Mouse (Mus musculus): ENCODE measurements at regions not wholly inside any gene's neighbourhood (a gene's known extent, or its start where the extent isn't known, plus 50 kb on each side); places are given as distances from the start of the nearest gene placed in this dataset.
"Not testable (repeated sequence)": the region's sequence is repeated elsewhere in the genome, so short reads cannot be mapped to it uniquely, and the experiment has no call there.

GRCm38 (mm10) chr6:16765354-16765753 lies 132.9 kb downstream of the Tfec start:
- DNase-seq, result no peak

DNA sequence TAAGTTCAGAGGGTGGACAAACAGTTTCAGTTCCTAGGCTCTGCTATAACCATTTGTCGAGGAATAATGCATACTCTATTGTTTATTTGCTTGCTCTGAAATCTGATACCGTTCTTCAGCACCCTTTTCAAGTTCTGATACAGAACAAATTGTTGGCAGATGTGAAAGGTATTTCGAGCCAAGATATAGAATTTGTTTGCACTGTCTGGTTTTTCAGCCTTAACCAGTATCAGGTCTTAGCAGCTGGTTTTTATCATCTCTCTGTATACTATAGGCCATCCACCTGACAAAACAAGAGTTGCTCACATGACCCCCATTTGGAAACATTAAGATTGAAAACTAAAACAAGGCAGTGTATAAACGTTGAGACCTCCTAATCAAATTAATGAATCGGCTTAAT lies 133.5 kb downstream of the Tfec start:
- no peak for DNase-seq

DNA sequence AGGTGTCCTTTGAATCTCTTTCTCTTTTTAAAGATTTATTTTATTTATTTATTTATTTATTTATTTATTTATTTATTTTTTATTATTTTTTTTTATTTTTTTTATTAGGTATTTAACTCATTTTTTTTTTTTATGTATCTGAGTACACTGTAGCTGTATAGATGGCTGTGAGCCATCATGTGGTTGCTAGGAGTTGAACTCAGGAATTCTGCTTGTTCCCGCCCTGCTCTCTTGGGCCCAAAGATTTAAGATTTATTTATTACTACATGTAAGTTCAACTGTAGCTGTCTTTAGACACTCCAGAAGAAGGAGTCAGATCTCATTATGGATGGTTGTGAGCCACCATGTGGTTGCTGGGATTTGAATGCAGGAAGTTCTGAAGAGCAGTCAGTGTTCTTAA lies 143.2 kb downstream of the Tfec start:
- DNase-seq, result not testable (repeated sequence)

DNA sequence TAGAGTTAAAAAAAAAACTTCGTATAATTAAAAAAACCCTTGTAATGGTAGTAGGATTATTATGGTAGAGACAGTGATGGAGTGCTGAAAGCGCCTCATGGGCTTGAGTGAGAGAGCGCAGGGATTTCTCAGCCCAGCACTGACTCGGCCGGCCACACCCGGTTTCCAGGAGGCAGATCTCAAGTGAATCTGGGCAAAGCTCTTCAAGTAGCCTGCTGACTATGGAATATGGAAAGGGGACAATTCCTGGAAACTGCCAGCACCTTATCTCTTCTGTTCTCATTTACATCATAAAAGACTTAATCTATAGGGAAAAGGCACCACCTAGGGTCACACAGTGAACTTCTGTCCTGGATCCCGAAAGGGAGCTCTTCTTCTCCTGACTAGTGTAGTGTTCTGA lies 165.1 kb downstream of the Tfec start:
- DNase-seq, result no peak

- no peak for DNase-seq
Observed at GRCm38 (mm10) chr6:16732095-16732494, 166.1 kb downstream of the Tfec start.

- no peak for DNase-seq
Observed at GRCm38 (mm10) chr6:16727256-16727890, 170.9 kb downstream of the Tfec start.

GRCm38 (mm10) chr6:16725256-16725655 lies 173.0 kb downstream of the Tfec start:
- DNase-seq, result no peak

- DNase-seq, result no peak
Observed at GRCm38 (mm10) chr6:16704496-16704895, 193.7 kb downstream of the Tfec start.

DNA sequence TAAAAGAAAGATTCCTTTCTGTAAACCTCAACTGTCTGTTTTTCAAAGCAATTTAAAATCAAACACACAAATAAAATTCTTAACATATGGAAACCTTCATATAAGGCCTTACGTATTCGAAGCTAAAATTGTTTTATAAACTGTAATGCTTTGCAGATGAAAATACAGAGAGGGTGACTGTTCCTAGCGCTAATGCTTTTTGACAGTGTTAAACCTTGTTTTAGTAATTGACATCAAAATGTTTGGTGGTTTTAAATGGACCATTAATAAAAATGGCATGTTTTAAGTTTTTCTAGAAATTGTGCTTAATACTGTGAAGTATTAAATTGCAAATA lies 194.9 kb downstream of the Tfec start:
- DNase-seq, result no peak

GRCm38 (mm10) chr6:16702706-16703411 lies 195.4 kb downstream of the Tfec start:
- DNase-seq, result no peak

GRCm38 (mm10) chr6:16697285-16697684 lies 201.0 kb downstream of the Tfec start:
- DNase-seq, result no peak

- DNase-seq, result no peak
Observed at GRCm38 (mm10) chr6:16668004-16668403, 230.2 kb downstream of the Tfec start.

GRCm38 (mm10) chr6:16667241-16667640 lies 231.0 kb downstream of the Tfec start:
- DNase-seq, result no peak

DNA sequence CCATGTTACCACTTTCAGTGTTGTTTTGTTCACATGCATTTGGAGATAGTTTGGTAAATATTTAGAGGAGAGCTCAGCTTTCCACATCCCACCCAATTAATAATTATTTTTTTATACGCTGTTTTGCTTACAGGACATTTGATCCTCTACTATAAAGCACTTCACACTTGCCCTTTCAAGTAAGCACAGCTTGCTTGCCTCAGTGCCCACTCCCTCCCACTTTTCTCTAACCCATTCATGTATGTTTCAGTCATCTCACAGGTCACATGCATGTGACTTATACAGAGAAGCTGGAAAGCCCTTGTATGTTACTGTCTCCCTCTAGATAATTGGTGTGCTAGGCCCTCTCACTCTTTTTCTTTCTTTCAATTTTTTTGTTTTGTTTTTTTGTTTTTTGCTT lies 252.0 kb downstream of the Tfec start:
- DNase-seq, result no peak

GRCm38 (mm10) chr6:16643519-16643918 lies 254.7 kb downstream of the Tfec start:
- no peak for DNase-seq

DNA sequence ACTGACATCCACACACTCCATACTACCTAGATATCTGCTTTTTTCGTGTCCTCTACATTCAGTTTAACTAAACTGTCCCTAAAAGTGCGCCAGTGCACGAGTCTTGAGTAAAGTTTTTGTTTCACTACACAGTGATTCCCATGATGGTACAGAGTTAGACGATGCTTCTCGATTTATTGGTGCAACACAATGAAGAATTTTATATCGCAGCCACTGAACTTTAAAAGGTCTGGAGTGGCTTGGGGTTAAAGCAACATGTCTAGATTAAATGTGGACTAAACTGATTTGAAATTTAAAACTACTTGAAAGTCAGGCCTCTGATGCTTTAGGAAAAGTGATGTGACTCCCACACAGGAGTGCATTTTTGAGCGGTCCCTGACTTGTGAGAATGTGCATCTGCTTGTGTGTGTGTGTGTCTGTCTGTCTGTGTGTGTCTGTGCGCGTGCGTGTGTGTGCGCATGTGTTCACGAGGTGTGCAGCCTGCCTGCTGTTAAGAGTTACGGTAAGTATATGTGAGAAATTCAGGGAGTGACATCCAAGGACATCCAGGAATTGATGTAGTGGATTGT lies 261.4 kb downstream of the Tfec start:
- no peak for DNase-seq

DNA sequence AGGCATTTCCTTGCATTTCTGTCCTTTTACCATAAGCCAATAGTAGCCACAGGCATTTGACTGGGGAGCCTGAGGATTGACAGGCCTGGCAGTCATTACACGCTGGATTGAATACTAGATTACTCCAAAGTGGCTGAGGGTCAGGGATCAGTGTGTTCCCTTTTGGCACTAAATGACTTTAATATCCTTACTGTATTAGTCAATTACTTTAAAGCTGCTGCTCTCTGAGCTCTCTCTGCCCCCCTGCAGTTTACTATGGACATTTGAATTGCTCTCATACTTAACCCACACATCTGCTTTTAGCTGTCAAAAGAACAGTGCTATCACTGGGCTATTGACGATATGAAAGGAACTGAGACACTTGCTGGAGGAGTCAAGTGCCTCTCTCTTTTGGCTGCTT lies 262.1 kb downstream of the Tfec start:
- DNase-seq, result no peak

DNA sequence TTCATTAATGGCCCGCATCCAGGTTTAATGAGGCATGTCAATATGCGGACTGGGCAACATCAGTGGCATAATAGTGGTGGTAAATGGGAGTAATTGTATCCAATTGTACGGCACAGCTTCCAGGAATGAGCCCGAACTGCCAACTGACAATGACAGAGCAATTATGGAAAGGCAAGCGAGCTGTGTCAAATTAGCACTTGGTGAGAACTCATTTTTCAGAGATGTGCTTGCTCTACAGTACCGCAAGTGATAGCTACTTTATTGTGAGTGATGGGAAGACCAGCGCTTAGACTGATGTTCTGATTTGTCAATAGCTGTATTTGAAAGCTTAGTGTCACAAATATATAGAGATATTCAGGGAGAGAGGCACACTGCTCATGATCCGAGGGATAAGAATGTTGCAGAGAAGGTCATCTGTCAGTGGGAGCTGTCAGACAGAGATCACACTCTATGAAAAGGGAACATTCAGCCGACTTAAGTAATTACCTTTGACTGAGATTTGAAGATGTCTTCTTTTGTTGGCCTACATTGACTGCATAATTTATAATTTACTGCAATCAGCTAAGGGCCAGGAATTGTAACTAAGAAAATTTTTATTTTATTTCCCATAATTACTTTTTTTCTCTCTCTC lies 290.7 kb downstream of the Tfec start:
- DNase-seq, result no peak

DNA sequence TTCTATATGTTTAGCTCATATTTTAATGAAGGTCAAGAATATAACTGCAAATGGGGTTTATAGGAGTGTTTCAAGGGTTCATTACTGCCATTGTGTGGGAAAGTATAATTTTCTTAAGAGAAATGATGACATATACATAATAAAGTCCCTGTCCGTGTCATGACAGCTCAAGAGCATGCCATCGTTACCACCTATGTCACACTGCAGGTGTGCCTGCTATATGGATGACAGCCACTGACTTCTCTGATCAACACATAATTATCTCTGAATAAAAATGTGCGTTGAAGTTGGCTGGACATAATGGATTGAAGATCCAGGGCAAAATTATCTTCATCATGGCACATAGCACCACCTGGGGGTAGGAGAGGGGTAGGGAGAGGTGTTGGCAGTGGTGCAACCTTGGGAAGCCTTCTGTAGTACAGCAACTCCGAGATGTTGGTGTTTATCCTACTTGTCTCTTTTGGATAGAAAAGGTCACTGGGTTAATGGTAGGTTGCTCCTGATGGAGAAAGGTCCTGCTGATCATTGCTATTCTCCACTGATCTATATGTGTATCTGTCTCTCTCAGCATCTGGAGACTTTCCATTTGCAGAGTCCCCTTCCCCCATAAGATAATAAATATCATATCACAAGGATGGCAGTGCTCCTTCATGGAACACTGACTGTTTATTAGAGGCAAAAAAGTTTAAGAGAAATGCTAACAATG lies 291.4 kb downstream of the Tfec start:
- no peak for DNase-seq

DNA sequence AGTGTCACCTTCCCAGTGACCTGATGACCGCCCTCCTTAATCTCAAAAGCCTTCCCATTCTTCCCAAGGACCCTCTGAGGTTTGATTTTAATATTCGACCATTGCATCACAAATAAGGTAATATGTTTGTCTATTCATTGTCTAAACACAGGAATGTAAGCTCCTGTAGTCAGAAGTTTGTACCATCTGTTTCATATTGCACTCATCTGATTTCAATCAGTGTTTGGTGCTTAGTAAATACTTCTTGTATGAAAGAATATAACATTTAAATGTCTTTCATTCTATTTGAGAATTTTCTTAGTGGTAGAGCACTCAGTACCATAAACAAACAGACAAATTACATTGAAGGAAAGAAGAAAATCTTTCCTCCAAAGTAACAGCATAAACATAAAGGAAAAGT lies 305.8 kb downstream of the Tfec start:
- DNase-seq, result no peak

GRCm38 (mm10) chr6:16582302-16582701 lies 315.9 kb downstream of the Tfec start:
- DNase-seq, result no peak

- no peak for DNase-seq
Observed at GRCm38 (mm10) chr6:16581801-16582200, 316.4 kb downstream of the Tfec start.

GRCm38 (mm10) chr6:16575875-16576274 lies 322.4 kb downstream of the Tfec start:
- no peak for DNase-seq

DNA sequence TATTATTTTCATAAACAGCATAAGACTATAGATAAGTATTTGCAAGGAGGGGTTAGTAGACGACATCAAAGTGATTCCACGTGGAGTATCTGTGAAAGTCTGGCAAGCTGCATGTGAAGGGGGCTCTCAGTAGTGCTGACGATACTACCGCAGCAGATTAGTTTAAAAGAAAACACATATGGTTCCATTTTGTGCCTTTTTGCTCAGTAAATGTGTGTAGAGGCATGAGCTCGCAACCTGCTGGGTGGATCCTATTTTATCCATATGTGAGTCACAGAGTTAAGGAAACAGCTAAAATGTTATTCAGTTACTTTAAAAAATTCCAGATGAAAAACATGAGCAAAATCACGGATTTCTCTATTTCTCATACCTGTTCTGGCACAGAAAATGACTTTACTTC lies 325.4 kb downstream of the Tfec start:
- DNase-seq, result no peak
